Mouse (Mus musculus): Measurements from ENCODE around the gene Ahnak2. TPM values are rescaled to one million over a fixed set of nuclear protein-coding genes. Genes with fewer than 3 reads are reported as not detected.

Gene Ahnak2
- polyA plus RNA-seq, 1 experiment from 2014 or later, result 0.50 TPM

- no peak overlapping the region for H3K4me2 ChIP-seq (ENCODE audit: low read length)
- peaks cover 7% of the 10 kb centered on the region for H3K4me1 ChIP-seq (replicated peaks; ENCODE audit: insufficient read depth, low read length)
- no peak overlapping the region for H3K27ac ChIP-seq
- no peaks in the 10 kb centered on the region for H3K9me3 ChIP-seq (replicated peaks; ENCODE audit: low read length)
- 0 out of 2 replicates have a peak overlapping the region, but pooled peaks have one; percentile 27 for H3K9ac ChIP-seq (ENCODE audit: low read depth, low read length)
- no peaks in the 10 kb centered on the region for H3K27me3 ChIP-seq (ENCODE audit: insufficient read depth, low read length)
- DNase-seq (ENCODE audit: low spot score) (no peak), ATAC-seq (replicated peaks; ENCODE audit: low FRiP score, low read depth) (no peak)
- no peak for TF ChIP-seq CTCF (IDR thresholded peaks at IDR 0.05; ENCODE audit: low read depth)
- peaks cover 16% of the 10 kb centered on the region for H3K36me3 ChIP-seq (ENCODE audit: insufficient read depth, low read length)
- 71% methylated on average over 7 of the region's 7 CpGs for WGBS
- no peak overlapping the region for H3K4me3 ChIP-seq (replicated peaks; ENCODE audit: low read depth, low read length)
Measured at GRCm38 (mm10) chr12:112813370-112813769, 10.9 kb upstream of the Ahnak2 start.

- H3K9me3 ChIP-seq (replicated peaks; ENCODE audit: low read length), result no peaks in the 10 kb centered on the region
- no peak for TF ChIP-seq CTCF (IDR thresholded peaks at IDR 0.05; ENCODE audit: low read depth)
- H3K27me3 ChIP-seq (ENCODE audit: insufficient read depth, low read length), result no peaks in the 10 kb centered on the region
- H3K9ac ChIP-seq (ENCODE audit: low read depth, low read length), result peak overlapping the region; percentile 62; the same call in 1 of the 2 replicates
- H3K27ac ChIP-seq, result 0 out of 2 replicates have a peak overlapping the region, but pooled peaks have one; percentile 72
- no peak overlapping the region for H3K4me3 ChIP-seq (replicated peaks; ENCODE audit: low read depth, low read length)
- peaks cover 10% of the 10 kb centered on the region; the same call in 1 of the 2 replicates for H3K36me3 ChIP-seq (ENCODE audit: insufficient read depth, low read length)
- ATAC-seq (replicated peaks; ENCODE audit: low FRiP score, low read depth), result no peak
- WGBS, result 66% methylated on average over 19 of the region's 19 CpGs
- H3K4me1 ChIP-seq (replicated peaks; ENCODE audit: insufficient read depth, low read length), result peaks cover 7% of the 10 kb centered on the region
- no peak for DNase-seq (ENCODE audit: low spot score)
- H3K4me2 ChIP-seq (ENCODE audit: low read length), result peak overlapping the region; percentile 94
Measured at GRCm38 (mm10) chr12:112810092-112810885, 7.8 kb upstream of the Ahnak2 start.

DNA sequence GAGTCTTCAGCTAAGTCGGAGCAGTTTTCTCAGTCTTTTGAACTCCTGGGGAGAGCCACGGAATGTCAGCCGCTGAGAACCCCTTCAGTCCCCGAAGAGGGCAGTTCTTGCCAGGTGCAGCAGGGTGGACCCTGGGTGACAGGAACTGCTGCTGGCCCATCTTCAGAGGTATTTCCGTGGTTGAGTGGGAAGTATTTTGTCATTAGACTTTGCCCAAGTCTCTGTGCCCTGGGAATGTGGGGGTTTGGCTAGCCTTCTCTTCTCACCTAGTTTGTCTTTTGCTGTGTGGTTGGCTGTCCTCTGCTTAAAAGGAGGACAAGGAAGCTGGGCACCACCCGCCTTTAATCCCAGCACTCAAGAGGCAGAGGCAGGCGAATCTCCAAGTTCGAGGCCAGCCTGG lies 7.2 kb upstream of the Ahnak2 start:
- Histone ChIP-seq H3K4me2 (ENCODE audit: low read length) (peak overlapping the region; percentile 94), H3K9ac (ENCODE audit: low read depth, low read length) (peak overlapping the region; percentile 62), H3K4me3 (replicated peaks; ENCODE audit: low read depth, low read length) (peak overlapping the region; percentile 60), H3K36me3 (ENCODE audit: insufficient read depth, low read length) (peaks cover 6% of the 10 kb centered on the region; the same call in 1 of the 2 replicates), H3K9me3 (replicated peaks; ENCODE audit: low read length) (no peaks in the 10 kb centered on the region), H3K4me1 (replicated peaks; ENCODE audit: insufficient read depth, low read length) (peaks cover 7% of the 10 kb centered on the region), H3K27me3 (ENCODE audit: insufficient read depth, low read length) (no peaks in the 10 kb centered on the region), H3K27ac (peak overlapping the region; percentile 72)
- 22% methylated on average over 8 of the region's 8 CpGs for WGBS
- TF ChIP-seq CTCF (IDR thresholded peaks at IDR 0.05; ENCODE audit: low read depth), result no peak
- no peak for ATAC-seq (replicated peaks; ENCODE audit: low FRiP score, low read depth)
- DNase-seq (ENCODE audit: low spot score), result no peak

GRCm38 (mm10) chr12:112808587-112809364 lies 6.3 kb upstream of the Ahnak2 start, which contains the start of gene Clba1:
Clba1 (plus strand) TSS chr12:112808937.
- WGBS, result 1% methylated on average over 61 of the region's 64 CpGs
- Histone ChIP-seq H3K27ac (peak within 1 kb of the TSS; percentile 72), H3K27me3 (ENCODE audit: insufficient read depth, low read length) (no peaks in the 10 kb centered on the region), H3K4me1 (replicated peaks; ENCODE audit: insufficient read depth, low read length) (peaks cover 7% of the 10 kb centered on the region), H3K4me3 (replicated peaks; ENCODE audit: low read depth, low read length) (peak within 1 kb of the TSS; percentile 60), H3K9ac (ENCODE audit: low read depth, low read length) (peak within 1 kb of the TSS; percentile 62), H3K9me3 (replicated peaks; ENCODE audit: low read length) (no peaks in the 10 kb centered on the region), H3K4me2 (ENCODE audit: low read length) (peak within 1 kb of the TSS; percentile 94), H3K36me3 (ENCODE audit: insufficient read depth, low read length) (peaks cover 3% of the 10 kb centered on the region; the same call in 1 of the 2 replicates)
- TF ChIP-seq CTCF (IDR thresholded peaks at IDR 0.05; ENCODE audit: low read depth), result peak; percentile 65
- DNase-seq (ENCODE audit: low spot score) (peak; percentile 93), ATAC-seq (replicated peaks; ENCODE audit: low FRiP score, low read depth) (peak; percentile 89)

DNA sequence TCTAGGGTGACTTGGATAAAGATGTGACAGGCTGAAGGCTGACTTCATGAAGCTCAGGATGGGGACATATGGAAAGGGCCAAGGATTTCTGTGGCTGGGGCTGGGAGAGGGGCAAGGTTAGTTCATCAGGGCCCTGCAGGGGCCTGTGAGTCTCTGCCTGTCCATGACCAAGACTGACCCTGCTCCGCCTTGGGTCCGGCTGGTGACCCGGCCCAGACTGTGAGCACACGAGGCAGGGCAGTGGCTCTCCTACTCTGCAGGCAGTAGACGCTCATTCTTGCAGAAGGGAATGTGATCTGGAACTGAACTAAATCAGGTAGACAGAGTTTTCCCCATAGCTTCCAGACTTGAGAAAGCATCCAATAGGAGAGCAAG lies 5.7 kb upstream of the Ahnak2 start:
- Histone ChIP-seq H3K9me3 (replicated peaks; ENCODE audit: low read length) (no peaks in the 10 kb centered on the region), H3K9ac (ENCODE audit: low read depth, low read length) (peak overlapping the region; percentile 62; the same call in 1 of the 2 replicates), H3K27me3 (ENCODE audit: insufficient read depth, low read length) (no peaks in the 10 kb centered on the region), H3K4me1 (replicated peaks; ENCODE audit: insufficient read depth, low read length) (peaks cover 6% of the 10 kb centered on the region), H3K4me2 (ENCODE audit: low read length) (peak overlapping the region; percentile 94), H3K36me3 (ENCODE audit: insufficient read depth, low read length) (peaks cover 3% of the 10 kb centered on the region; the same call in 1 of the 2 replicates), H3K27ac (no peak overlapping the region), H3K4me3 (replicated peaks; ENCODE audit: low read depth, low read length) (peak overlapping the region; percentile 60)
- DNase-seq (ENCODE audit: low spot score), result no peak
- no peak for TF ChIP-seq CTCF (IDR thresholded peaks at IDR 0.05; ENCODE audit: low read depth)
- 47% methylated on average over 5 of the region's 5 CpGs for WGBS
- ATAC-seq (replicated peaks; ENCODE audit: low FRiP score, low read depth), result peak; percentile 3; the same call in 1 of the 2 replicates

DNA sequence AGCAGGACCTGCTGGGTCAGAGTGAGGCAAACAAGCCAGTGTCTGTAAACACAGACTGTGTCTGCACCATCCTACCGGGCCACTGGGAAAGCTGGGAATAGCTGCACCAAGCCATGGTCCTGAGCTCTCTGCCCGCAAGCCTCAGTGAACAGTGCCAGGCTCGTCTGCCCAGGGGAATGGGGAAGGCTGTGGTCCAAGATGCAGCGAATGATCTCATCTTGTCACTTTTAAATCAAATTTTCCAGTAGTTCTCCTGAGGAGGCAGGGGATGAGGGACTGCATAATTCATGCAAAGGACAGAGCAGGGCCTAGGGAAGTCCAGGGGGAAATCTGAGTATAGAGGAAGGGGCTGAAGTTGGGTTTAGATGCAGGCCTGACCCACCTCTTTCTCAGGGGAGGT lies 5.3 kb upstream of the Ahnak2 start:
- ATAC-seq (replicated peaks; ENCODE audit: low FRiP score, low read depth) (no peak), DNase-seq (ENCODE audit: low spot score) (no peak)
- Histone ChIP-seq H3K27ac (no peak overlapping the region), H3K27me3 (ENCODE audit: insufficient read depth, low read length) (no peaks in the 10 kb centered on the region), H3K4me2 (ENCODE audit: low read length) (no peak overlapping the region), H3K9ac (ENCODE audit: low read depth, low read length) (0 out of 2 replicates have a peak overlapping the region, but pooled peaks have one; percentile 62), H3K36me3 (ENCODE audit: insufficient read depth, low read length) (peaks cover 1% of the 10 kb centered on the region; the same call in 1 of the 2 replicates), H3K4me3 (replicated peaks; ENCODE audit: low read depth, low read length) (no peak overlapping the region), H3K9me3 (replicated peaks; ENCODE audit: low read length) (no peaks in the 10 kb centered on the region), H3K4me1 (replicated peaks; ENCODE audit: insufficient read depth, low read length) (peaks cover 4% of the 10 kb centered on the region)
- 82% methylated on average over 4 of the region's 4 CpGs for WGBS
- no peak for TF ChIP-seq CTCF (IDR thresholded peaks at IDR 0.05; ENCODE audit: low read depth)
